Mouse (Mus musculus) forebrain, embryonic 13.5 days (tissue): ENCODE data around the gene Acbd4. TPM values are rescaled to one million over a fixed set of nuclear protein-coding genes. Genes with fewer than 3 reads are reported as not detected.

Experiments
- polyA plus RNA-seq: library from polyadenylated mRNA; unstranded; fragments of >200 nt; fragmentation: Nextera tagmentation; extraction: Ambion mirVana; gene quantifications from 2 replicates; pipeline ENCODE4 v1.2.1, GENCODE M21; 2015

Acbd4 gene
- polyA plus RNA-seq, 1 experiment from 2014 or later, result 8.1 TPM

Other genes starting within 250 kb of the Acbd4 start
- 199 and 235 TPM in 2 replicates for gene Eftud2, start 220.7 kb upstream of the Acbd4 start, polyA plus RNA-seq
- gene Ccdc103, start 220.5 kb upstream of the Acbd4 start, polyA plus RNA-seq, result 1.8 and 2.8 TPM in 2 replicates
- gene Fam187a, start 216.5 kb upstream of the Acbd4 start, polyA plus RNA-seq, result not detected in 2 replicates
- gene Gfap, start 200.8 kb upstream of the Acbd4 start, polyA plus RNA-seq, result not detected in 2 replicates
- gene Kif18b, start 176.6 kb upstream of the Acbd4 start, polyA plus RNA-seq, result 10.3 and 10.7 TPM in 2 replicates
- gene C1ql1, start 155.0 kb upstream of the Acbd4 start, polyA plus RNA-seq, result 1.4 and 1.5 TPM in 2 replicates
- gene Nmt1, start 73.5 kb upstream of the Acbd4 start, polyA plus RNA-seq, result 47.3 and 53.9 TPM in 2 replicates
- gene Dcakd, start 73.3 kb upstream of the Acbd4 start, polyA plus RNA-seq, result 182 and 195 TPM in 2 replicates
- 0.92 and 1.2 TPM in 2 replicates for gene Plcd3, start within 50 bp of the Acbd4 start, polyA plus RNA-seq
- gene Hexim1, start 14.5 kb downstream of the Acbd4 start, polyA plus RNA-seq, result 3.3 and 4.1 TPM in 2 replicates
- 13.4 and 13.9 TPM in 2 replicates for gene Hexim2, start 30.7 kb downstream of the Acbd4 start, polyA plus RNA-seq
- gene Fmnl1, start 69.4 kb downstream of the Acbd4 start, polyA plus RNA-seq, result 0.76 and 0.92 TPM in 2 replicates
- gene 1700023F06Rik, start 106.9 kb downstream of the Acbd4 start, polyA plus RNA-seq, result 0.37 and 0.54 TPM in 2 replicates
- not detected in 2 replicates for gene Spata32, start 116.8 kb downstream of the Acbd4 start, polyA plus RNA-seq
- gene Map3k14, start 165.8 kb downstream of the Acbd4 start, polyA plus RNA-seq, result 2.8 and 4.5 TPM in 2 replicates